In the genomic region with DNA sequence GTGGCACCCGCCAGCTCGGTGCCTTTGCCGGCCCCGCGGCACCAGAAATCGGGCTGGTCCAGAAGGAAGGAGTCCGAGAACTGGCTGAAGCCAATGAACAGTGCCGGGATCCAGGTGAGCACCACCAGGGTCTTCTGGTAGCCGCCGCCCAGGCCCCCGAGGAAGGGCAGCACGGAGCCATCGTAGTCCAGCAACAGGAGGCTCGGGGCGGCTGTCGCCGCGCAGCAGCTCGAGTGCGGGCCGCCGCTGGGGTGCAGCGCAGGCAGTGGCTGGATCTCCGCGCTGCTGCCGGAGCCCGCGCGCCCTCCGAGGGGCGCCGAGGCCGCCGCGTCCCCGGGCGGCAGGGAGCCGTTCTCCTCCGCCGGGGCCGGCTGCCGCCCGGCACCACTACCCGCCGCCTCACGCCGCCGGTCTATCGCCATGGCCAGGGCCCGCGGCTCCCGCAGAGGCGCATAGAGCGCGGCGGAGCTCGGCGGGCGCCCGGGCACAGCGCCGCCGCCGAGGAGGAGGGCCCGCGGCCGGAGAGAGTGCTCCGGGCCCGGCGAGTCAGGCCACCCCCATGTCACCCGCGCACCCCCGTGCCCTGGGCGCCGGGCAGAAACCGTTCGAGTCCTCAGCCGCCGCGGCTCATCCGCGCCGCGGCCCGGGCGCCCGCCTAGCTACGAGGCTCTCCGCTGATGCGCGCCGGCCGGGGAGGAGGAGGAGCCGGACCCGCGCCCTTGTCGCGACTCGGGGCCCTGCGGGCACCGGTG, we compare ENCODE assay signal across 8 mouse cellular contexts. TPM values are rescaled to one million over a fixed set of nuclear protein-coding genes. Genes with fewer than 3 reads are reported as not detected.
DNase-seq lines count a peak whose midpoint lies in the region; ATAC-seq and TF ChIP-seq lines count a peak whose summit lies in the region.

No protein-coding gene starts in this region.

- WGBS in forebrain, embryonic 10.5 days: under 1% methylated on average over 89 of the region's 101 CpGs
- WGBS in hindbrain, embryonic 14.5 days: 0% methylated on average over 49 of the region's 101 CpGs
- under 1% methylated on average over 24 of the region's 101 CpGs for WGBS in limb, embryonic 14.5 days
- WGBS in midbrain, embryonic 16.5 days: under 1% methylated on average over 76 of the region's 101 CpGs

- DNase-seq in cerebellum, adult 11 months: peak; percentile 45
- DNase-seq in cerebellum, adult 8-10 months: no peak
- DNase-seq in adrenal gland, adult 18-20 months (ENCODE audit: low spot score in 2 of 2): peak; percentile 41 to 44
- no peak for DNase-seq in forebrain, embryonic 10.5 days (ENCODE audit: extremely low spot score, low spot score)
- peak; percentile 47 for DNase-seq in hindbrain, embryonic 14.5 days (ENCODE audit: low spot score)
- peak; percentile 30 for DNase-seq in limb, embryonic 14.5 days (ENCODE audit: low spot score)

- H3K27ac ChIP-seq in forebrain, embryonic 10.5 days: peak overlapping the region; percentile 93
- peak overlapping the region; percentile 86 for H3K27ac ChIP-seq in hindbrain, embryonic 14.5 days
- no peak overlapping the region for H3K27ac ChIP-seq in limb, embryonic 14.5 days (replicated peaks; ENCODE audit: low read depth, low read length)
- H3K27ac ChIP-seq in midbrain, embryonic 16.5 days (ENCODE audit: low read length): peak overlapping the region; percentile 91
- H3K27ac ChIP-seq in testis, adult 2 months (ENCODE audit: control insufficient read depth, insufficient read depth, low read depth, low read length): no peak overlapping the region

- H3K9me3 ChIP-seq in forebrain, embryonic 10.5 days: no peaks in the 10 kb centered on the region
- H3K9me3 ChIP-seq in hindbrain, embryonic 14.5 days (ENCODE audit: control insufficient read depth, low read length): no peaks in the 10 kb centered on the region
- H3K9me3 ChIP-seq in limb, embryonic 14.5 days (ENCODE audit: control insufficient read depth, low read length): no peaks in the 10 kb centered on the region
- H3K9me3 ChIP-seq in midbrain, embryonic 16.5 days (replicated peaks; ENCODE audit: control insufficient read depth, low read length, poor library complexity, severe bottlenecking): no peaks in the 10 kb centered on the region

- TF ChIP-seq POLR2A in limb, embryonic 14.5 days (IDR thresholded peaks at IDR 0.05; ENCODE audit: borderline replicate concordance, extremely low read depth, insufficient read depth, insufficient read length): no peak
- TF ChIP-seq POLR2A in testis, adult 2 months (IDR thresholded peaks at IDR 0.05; ENCODE audit: control insufficient read depth, low read depth, low read length): no peak

- H3K9ac ChIP-seq in hindbrain, embryonic 14.5 days: peak overlapping the region; percentile 97
- peak overlapping the region; percentile 81 for H3K9ac ChIP-seq in limb, embryonic 14.5 days (ENCODE audit: low read depth, low read length, severe bottlenecking)
- peak overlapping the region; percentile 99 for H3K9ac ChIP-seq in midbrain, embryonic 16.5 days (ENCODE audit: low read depth, low read length)

- H3K36me3 ChIP-seq in forebrain, embryonic 10.5 days (replicated peaks): peaks cover 8% of the 10 kb centered on the region
- H3K36me3 ChIP-seq in hindbrain, embryonic 14.5 days (replicated peaks; ENCODE audit: control insufficient read depth, insufficient read depth): no peaks in the 10 kb centered on the region
- no peaks in the 10 kb centered on the region for H3K36me3 ChIP-seq in limb, embryonic 14.5 days (ENCODE audit: control insufficient read depth, insufficient read depth, low read length)
- no peaks in the 10 kb centered on the region for H3K36me3 ChIP-seq in midbrain, embryonic 16.5 days (ENCODE audit: control insufficient read depth, insufficient read depth, low read length)
- no peaks in the 10 kb centered on the region for H3K36me3 ChIP-seq in testis, adult 2 months (ENCODE audit: control insufficient read depth, insufficient read depth, low read length)

- peak; percentile 67 for ATAC-seq in hindbrain, embryonic 14.5 days (ENCODE audit: low FRiP score)
- peak; percentile 70 for ATAC-seq in limb, embryonic 14.5 days (ENCODE audit: low FRiP score, low read depth)
- peak; percentile 57 for ATAC-seq in midbrain, embryonic 16.5 days

- peaks cover 30% of the 10 kb centered on the region for H3K27me3 ChIP-seq in forebrain, embryonic 10.5 days (ENCODE audit: poor library complexity, severe bottlenecking)
- H3K27me3 ChIP-seq in hindbrain, embryonic 14.5 days (ENCODE audit: control insufficient read depth, insufficient read depth, low read length): no peaks in the 10 kb centered on the region
- H3K27me3 ChIP-seq in limb, embryonic 14.5 days (ENCODE audit: control insufficient read depth, insufficient read depth, low read length): peaks cover 18% of the 10 kb centered on the region; the same call in 1 of the 2 replicates
- no peaks in the 10 kb centered on the region for H3K27me3 ChIP-seq in midbrain, embryonic 16.5 days (ENCODE audit: control insufficient read depth, insufficient read depth, low read depth, low read length)
- no peaks in the 10 kb centered on the region for H3K27me3 ChIP-seq in testis, adult 2 months (ENCODE audit: control insufficient read depth, insufficient read depth, low read length)

- H3K4me1 ChIP-seq in forebrain, embryonic 10.5 days: peaks cover 65% of the 10 kb centered on the region
- H3K4me1 ChIP-seq in hindbrain, embryonic 14.5 days (replicated peaks; ENCODE audit: control insufficient read depth, insufficient read depth, low read length): peaks cover 38% of the 10 kb centered on the region
- peaks cover 12% of the 10 kb centered on the region for H3K4me1 ChIP-seq in limb, embryonic 14.5 days (ENCODE audit: control insufficient read depth, insufficient read depth, low read length)
- H3K4me1 ChIP-seq in midbrain, embryonic 16.5 days (ENCODE audit: control insufficient read depth, insufficient read depth, low read length): peaks cover 52% of the 10 kb centered on the region
- peaks cover 12% of the 10 kb centered on the region for H3K4me1 ChIP-seq in testis, adult 2 months (ENCODE audit: control insufficient read depth, insufficient read depth, low read length)

- peak overlapping the region; percentile 88 for H3K4me3 ChIP-seq in forebrain, embryonic 10.5 days
- peak overlapping the region; percentile 74 for H3K4me3 ChIP-seq in hindbrain, embryonic 14.5 days (replicated peaks; ENCODE audit: low read length)
- H3K4me3 ChIP-seq in limb, embryonic 14.5 days (replicated peaks; ENCODE audit: low read length): peak overlapping the region; percentile 75
- peak overlapping the region; percentile 96 for H3K4me3 ChIP-seq in midbrain, embryonic 16.5 days (ENCODE audit: low read depth, low read length)
- peak overlapping the region; percentile 50 for H3K4me3 ChIP-seq in testis, adult 2 months (ENCODE audit: control insufficient read depth, low read depth, low read length)

- TF ChIP-seq CTCF in testis, adult 2 months (IDR thresholded peaks at IDR 0.05; ENCODE audit: control insufficient read depth, insufficient read depth, insufficient replicate concordance, low read depth, low read length): no peak

- peak overlapping the region; percentile 74 for H3K4me2 ChIP-seq in hindbrain, embryonic 14.5 days (replicated peaks)
- peak overlapping the region; percentile 96 for H3K4me2 ChIP-seq in limb, embryonic 14.5 days (replicated peaks; ENCODE audit: low read depth, low read length, severe bottlenecking)
- peak overlapping the region; percentile 96 for H3K4me2 ChIP-seq in midbrain, embryonic 16.5 days (ENCODE audit: low read length)

RNA-seq across cellular contexts. Expression of gene Slc22a23, which starts 0.4 kb away (rescaled TPM):
- 10 to 100 TPM in 1 of 2 experiments, 1 to 10 TPM in 1; 7.1 to 10.3 TPM for total RNA-seq in adrenal gland, adult 18-20 months (2021)
- 6.8 and 7.0 TPM in 2 replicates for polyA plus RNA-seq in forebrain, embryonic 10.5 days (2016; fragmentation: Nextera tagmentation; extraction: Ambion mirVana)
- polyA plus RNA-seq in hindbrain, embryonic 14.5 days (2014; fragmentation: Nextera tagmentation; extraction: Ambion mirVana): 27.0 and 28.5 TPM in 2 replicates
- polyA plus RNA-seq in limb, embryonic 14.5 days (2012; rRNA removed): 16.6 and 22.5 TPM in 2 replicates
- 6.4 and 8.5 TPM in 2 replicates for polyA plus RNA-seq in limb, embryonic 14.5 days (2014; fragmentation: Nextera tagmentation; extraction: Ambion mirVana)
- polyA plus RNA-seq in midbrain, embryonic 16.5 days (2015; fragmentation: Nextera tagmentation; extraction: Ambion mirVana): 15.2 and 16.2 TPM in 2 replicates
- polyA plus RNA-seq in testis, adult 2 months (2012; rRNA removed): 6.8 and 7.4 TPM in 2 replicates

Comparison
In these comparisons a context has a peak if more than half of its experiments do, and no peak if none do; other contexts are left out.
1. DNase-seq: peak in cerebellum, adult 11 months (single experiment), adrenal gland, adult 18-20 months (2 of 2), hindbrain, embryonic 14.5 days (single experiment) and limb, embryonic 14.5 days (single experiment); none in cerebellum, adult 8-10 months (single experiment) and forebrain, embryonic 10.5 days (single experiment).
2. H3K27ac ChIP-seq: peak in forebrain, embryonic 10.5 days (single experiment), hindbrain, embryonic 14.5 days (single experiment) and midbrain, embryonic 16.5 days (single experiment); none in limb, embryonic 14.5 days (single experiment) and testis, adult 2 months (single experiment).
3. Peak in every context shown above with its lines, with median percentiles within 50 percentile points of each other: H3K4me3 ChIP-seq, ATAC-seq, H3K4me2 ChIP-seq and H3K9ac ChIP-seq.